Mouse (Mus musculus) CH12.LX (cell line): ENCODE results near the gene Selplg. TPM values are rescaled to one million over a fixed set of nuclear protein-coding genes. Genes with fewer than 3 reads are reported as not detected.

ENCODE experiments used
- DNase-seq: peaks from one replicate; pipeline ENCODE4 v3.0.0-alpha.2; 2013; ENCODE audit errors: extremely low read depth
- H3K27ac ChIP-seq: 2 replicates; pipeline ENCODE4 v1.5.1; 2012; ENCODE audit warnings: low read depth, mild to moderate bottlenecking, control low read depth, moderate library complexity; ENCODE audit not compliant: insufficient read depth
- H3K27me3 ChIP-seq: replicated peaks from 2 replicates; pipeline ENCODE3; 2012; ENCODE audit warnings: inconsistent platforms
- H3K36me3 ChIP-seq, 2 experiments: replicated peaks in 1 of 2; 2 replicates each; pipeline versions ENCODE3 to v1.6.1; 2012; ENCODE audit warnings: inconsistent platforms in 1 of 2, low read length in 1 of 2, mild to moderate bottlenecking in 1 of 2, mixed read lengths in 1 of 2, moderate library complexity in 1 of 2; ENCODE audit not compliant: control insufficient read depth in 1 of 2, insufficient read depth in 1 of 2
- H3K4me1 ChIP-seq, 2 experiments: 2 replicates each; pipeline ENCODE4 v1.6.1; 2012; ENCODE audit warnings: inconsistent platforms in 1 of 2, moderate library complexity in 1 of 2; ENCODE audit not compliant: insufficient read depth in 2 of 2, control insufficient read depth in 1 of 2
- H3K4me2 ChIP-seq: 2 replicates; pipeline ENCODE4 v1.6.1; 2012; ENCODE audit warnings: low read depth, mild to moderate bottlenecking, control low read depth; ENCODE audit not compliant: poor library complexity, insufficient read depth, severe bottlenecking
- H3K4me3 ChIP-seq, 3 experiments: fragments of 150-350 bp in 1 of 3; sonication (generic) in 1 of 3; replicated peaks in 1 of 3; 2 replicates each; pipeline versions ENCODE3 to v1.5.1; 2011 to 2012; ENCODE audit warnings: low read depth in 2 of 3, low read length in 2 of 3, mild to moderate bottlenecking in 2 of 3, moderate library complexity in 2 of 3, control low read depth in 1 of 3, improper control_type of control experiment in 1 of 3, inconsistent platforms in 1 of 3, mixed read lengths in 1 of 3; ENCODE audit not compliant: poor library complexity in 1 of 3
- H3K79me2 ChIP-seq: replicated peaks from 2 replicates; pipeline ENCODE4 v1.6.1; 2012; ENCODE audit warnings: mild to moderate bottlenecking, moderate library complexity; ENCODE audit not compliant: control insufficient read depth, poor library complexity, insufficient read depth, severe bottlenecking; ENCODE audit errors: extremely low read depth
- H3K9ac ChIP-seq: 2 replicates; pipeline ENCODE4 v1.6.1; 2012; ENCODE audit warnings: low read depth, mild to moderate bottlenecking, control low read depth, moderate library complexity; ENCODE audit not compliant: insufficient read depth
- H3K9me3 ChIP-seq: replicated peaks from 2 replicates; pipeline ENCODE3; 2012; ENCODE audit warnings: low read length, inconsistent platforms, mixed read lengths
- BHLHE40 ChIP-seq: IDR thresholded peaks from 2 replicates; pipeline ENCODE4 v1.6.1; 2011; ENCODE audit warnings: mild to moderate bottlenecking, low read depth, low read length, improper control_type of control experiment
- CHD1 ChIP-seq: IDR thresholded peaks from 2 replicates; pipeline ENCODE4 v1.6.1; 2012; ENCODE audit warnings: low read depth, low read length, improper control_type of control experiment, inconsistent platforms
- CTCF ChIP-seq, 2 experiments: IDR thresholded peaks in 1 of 2; conservative IDR thresholded peaks in 1 of 2; 2 replicates each; pipeline ENCODE4 v1.5.1; 2011 to 2012; ENCODE audit warnings: low read depth in 2 of 2, low read length in 2 of 2, improper control_type of control experiment in 1 of 2, inconsistent platforms in 1 of 2, mild to moderate bottlenecking in 1 of 2, moderate library complexity in 1 of 2
- E2F4 ChIP-seq: IDR thresholded peaks from 2 replicates; pipeline ENCODE4 v1.6.1; 2011; ENCODE audit warnings: low read depth, low read length, improper control_type of control experiment; ENCODE audit not compliant: insufficient replicate concordance
- EP300 ChIP-seq: IDR thresholded peaks from 2 replicates; pipeline ENCODE4 v1.6.1; 2011; ENCODE audit warnings: low read length, improper control_type of control experiment
- ETS1 ChIP-seq: conservative IDR thresholded peaks from 2 replicates; pipeline ENCODE4 v1.6.1; 2012; ENCODE audit warnings: low read depth, mild to moderate bottlenecking, inconsistent platforms, low read length, improper control_type of control experiment, moderate library complexity
- GABPA ChIP-seq: IDR thresholded peaks from 2 replicates; pipeline ENCODE4 v1.6.1; 2012; ENCODE audit warnings: low read depth, low read length, improper control_type of control experiment, inconsistent platforms; ENCODE audit not compliant: insufficient replicate concordance
- HCFC1 ChIP-seq: IDR thresholded peaks from 2 replicates; pipeline ENCODE4 v1.6.1; 2012; ENCODE audit warnings: low read depth, mild to moderate bottlenecking, inconsistent platforms, low read length, improper control_type of control experiment
- IRF4 ChIP-seq: IDR thresholded peaks from 2 replicates; pipeline ENCODE4 v1.6.1; 2014; ENCODE audit warnings: low read depth, mild to moderate bottlenecking, inconsistent platforms, low read length, improper control_type of control experiment
- JUN ChIP-seq: IDR thresholded peaks from 2 replicates; pipeline ENCODE4 v1.6.1; 2011; ENCODE audit warnings: low read depth, mild to moderate bottlenecking, low read length, improper control_type of control experiment, moderate library complexity; ENCODE audit not compliant: insufficient read depth
- JUND ChIP-seq: conservative IDR thresholded peaks from 2 replicates; pipeline ENCODE4 v1.6.1; 2011; ENCODE audit warnings: low read depth, low read length, improper control_type of control experiment
- MAFK ChIP-seq: IDR thresholded peaks from 2 replicates; pipeline ENCODE4 v1.6.1; 2011; ENCODE audit warnings: low read length, improper control_type of control experiment; ENCODE audit not compliant: insufficient replicate concordance
- MAX ChIP-seq: IDR thresholded peaks from 2 replicates; pipeline ENCODE4 v1.6.1; 2011; ENCODE audit warnings: low read length, improper control_type of control experiment
- MEF2A ChIP-seq: IDR thresholded peaks from 2 replicates; pipeline ENCODE4 v1.6.1; 2014; ENCODE audit warnings: low read depth, mild to moderate bottlenecking, inconsistent platforms, low read length, improper control_type of control experiment, borderline replicate concordance
- MXI1 ChIP-seq: IDR thresholded peaks from 2 replicates; pipeline ENCODE4 v1.6.1; 2011; ENCODE audit warnings: mild to moderate bottlenecking, low read depth, low read length, improper control_type of control experiment
- MYC ChIP-seq: IDR thresholded peaks from 2 replicates; pipeline ENCODE4 v1.6.1; 2011; ENCODE audit warnings: low read depth, mild to moderate bottlenecking, improper control_type of control experiment, low read length
- NELFE ChIP-seq: IDR thresholded peaks from 2 replicates; pipeline ENCODE4 v1.6.1; 2011; ENCODE audit warnings: low read depth, low read length, improper control_type of control experiment
- NRF1 ChIP-seq: IDR thresholded peaks from 2 replicates; pipeline ENCODE4 v1.6.1; 2014; ENCODE audit warnings: low read depth, mild to moderate bottlenecking, inconsistent platforms, low read length, improper control_type of control experiment, moderate library complexity
- PAX5 ChIP-seq: IDR thresholded peaks from 2 replicates; pipeline ENCODE4 v1.6.1; 2012; ENCODE audit warnings: low read length, inconsistent platforms, mixed read lengths
- POLR2A ChIP-seq: IDR thresholded peaks from 2 replicates; pipeline ENCODE4 v1.6.1; 2011; ENCODE audit warnings: low read depth, mild to moderate bottlenecking, improper control_type of control experiment, low read length
- POLR2AphosphoS2 ChIP-seq: IDR thresholded peaks from 2 replicates; pipeline ENCODE4 v1.6.1; 2011; ENCODE audit warnings: low read depth, low read length, improper control_type of control experiment
- RAD21 ChIP-seq: IDR thresholded peaks from 2 replicates; pipeline ENCODE4 v1.6.1; 2011; ENCODE audit warnings: low read depth, mild to moderate bottlenecking, low read length, improper control_type of control experiment, moderate library complexity
- RCOR1 ChIP-seq: conservative IDR thresholded peaks from 2 replicates; pipeline ENCODE4 v1.6.1; 2012; ENCODE audit warnings: low read depth, mild to moderate bottlenecking, inconsistent platforms, low read length, improper control_type of control experiment
- SIN3A ChIP-seq: IDR thresholded peaks from 2 replicates; pipeline ENCODE4 v1.6.1; 2012; ENCODE audit warnings: low read length, improper control_type of control experiment, inconsistent platforms
- SMC3 ChIP-seq: IDR thresholded peaks from 2 replicates; pipeline ENCODE4 v1.6.1; 2011; ENCODE audit warnings: low read depth, low read length, improper control_type of control experiment
- TBP ChIP-seq: conservative IDR thresholded peaks from 2 replicates; pipeline ENCODE4 v1.6.1; 2011; ENCODE audit warnings: low read depth, low read length, improper control_type of control experiment
- TCF12 ChIP-seq: IDR thresholded peaks from 2 replicates; pipeline ENCODE4 v1.6.1; 2014; ENCODE audit warnings: low read depth, mild to moderate bottlenecking, inconsistent platforms, low read length, improper control_type of control experiment
- USF1 ChIP-seq: IDR thresholded peaks from 2 replicates; pipeline ENCODE4 v1.6.1; 2014; ENCODE audit warnings: low read depth, mild to moderate bottlenecking, inconsistent platforms, low read length, improper control_type of control experiment
- USF2 ChIP-seq: conservative IDR thresholded peaks from 2 replicates; pipeline ENCODE4 v1.6.1; 2011; ENCODE audit warnings: low read depth, low read length, improper control_type of control experiment
- ZKSCAN1 ChIP-seq: IDR thresholded peaks from 2 replicates; pipeline ENCODE4 v1.6.1; 2012; ENCODE audit warnings: low read depth, inconsistent platforms, low read length, improper control_type of control experiment, borderline replicate concordance
- ZMIZ1 ChIP-seq: IDR thresholded peaks from 2 replicates; pipeline ENCODE4 v1.6.1; 2012; ENCODE audit warnings: low read depth, mild to moderate bottlenecking, inconsistent platforms, low read length, improper control_type of control experiment
- ZNF384 ChIP-seq: IDR thresholded peaks from 2 replicates; pipeline ENCODE4 v1.6.1; 2012; ENCODE audit warnings: low read depth, low read length, improper control_type of control experiment, inconsistent platforms
- dilution Hi-C: fragments of 300-500 bp; cut with MboI; formaldehyde crosslinking; loops from 2 replicates; pipeline ENCODE4 v1.14.3; 2020; ENCODE audit warnings: low sequenced_read_pairs; ENCODE audit not compliant: extremely low pct_unique_long_range_greater_than_20kb, extremely low pct_ligation_motif_present
- in situ Hi-C: fragments of 300-500 bp; cut with MboI; formaldehyde crosslinking; loops from 3 replicates; pipeline ENCODE4 v1.14.3; 2019; ENCODE audit warnings: low sequenced_read_pairs, low pct_ligation_motif_present, low pct_unique_long_range_greater_than_20kb, mixed read lengths
- polyA plus RNA-seq: library from polyadenylated mRNA; unstranded; fragments of >175 nt; gene quantifications from 2 replicates; pipeline ENCODE4 v1.2.1, GENCODE M21; 2012; ENCODE audit warnings: low read depth; ENCODE audit not compliant: insufficient read length
- total RNA-seq, 2 experiments: library from RNA; depleted of rRNA; stranded (reverse); fragments of 300-350 nt in 1 of 2; fragments of >200 nt in 1 of 2; gene quantifications; 2 replicates each; pipeline ENCODE4 v1.2.3; 2012 to 2014

Selplg gene
- total and polyA plus RNA-seq, 3 experiments: 29.4 to 58.5 (median 41.6) TPM

GRCm38 (mm10) chr5:113830796-113831195 is 1.6 kb downstream of the Selplg start:
- Histone ChIP-seq H3K27me3 (no peaks in the 10 kb centered on the region), H3K9me3 (peaks cover 7% of the 10 kb centered on the region), H3K4me3 (peak overlapping the region; percentile 50 to 68 (median 54)), H3K4me1 (peaks cover 35 to 79% of the 10 kb centered on the region in 2 experiments), H3K36me3 (peaks cover 3 to 17% of the 10 kb centered on the region in 2 experiments), H3K4me2 (no peak overlapping the region), H3K9ac (no peak overlapping the region), H3K79me2 (no peaks in the 10 kb centered on the region), H3K27ac (peak overlapping the region; percentile 90)
- DNase-seq: no peak
- in situ Hi-C loops (loop anchor here (10.0 kb wide), 1 partner anchor 56 kb away; the partner anchor contains the start of genes Iscu and Sart3), dilution Hi-C loops (no loop called here)
- no peak; the same call in 1 of the 2 replicates for TF ChIP-seq MAX
- TF ChIP-seq MYC: 0 out of 2 replicates have a peak, but pooled peaks have one; percentile 33

DNA sequence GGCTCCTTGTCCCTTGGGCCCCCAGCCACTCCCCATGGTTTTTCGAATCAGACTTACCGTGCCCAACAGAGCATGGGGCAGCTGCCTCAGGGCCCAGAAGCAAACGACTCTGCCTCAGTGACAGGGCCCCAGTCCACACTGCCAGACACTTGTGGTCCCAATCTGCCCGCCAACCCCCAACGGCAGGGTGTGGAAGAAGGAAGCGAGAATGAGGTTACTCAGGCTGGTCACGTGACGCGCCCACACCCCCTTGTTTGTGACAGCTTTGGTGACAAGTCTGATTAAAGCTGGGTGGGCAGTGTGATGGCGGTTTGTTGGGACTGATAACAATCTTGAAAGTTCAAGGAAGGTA is 2.2 kb downstream of the Selplg start:
- Histone ChIP-seq H3K36me3 (peaks cover 6 to 22% of the 10 kb centered on the region in 2 experiments), H3K4me1 (peaks cover 35 to 83% of the 10 kb centered on the region in 2 experiments), H3K4me2 (peak overlapping the region; percentile 55; the same call in 1 of the 2 replicates), H3K9me3 (peaks cover 13% of the 10 kb centered on the region), H3K9ac (peak overlapping the region; percentile 29; the same call in 1 of the 2 replicates), H3K79me2 (no peaks in the 10 kb centered on the region), H3K27ac (peak overlapping the region; percentile 90), H3K4me3 (peak overlapping the region; percentile 30 to 68 (median 53)), H3K27me3 (no peaks in the 10 kb centered on the region)
- in situ Hi-C loops: loop anchor here (10.0 kb wide), 1 partner anchor 55 kb away; the partner anchor contains the start of genes Iscu and Sart3
- dilution Hi-C loops: no loop called here
- DNase-seq: peak; percentile 97
- no peak for TF ChIP-seq CHD1
- TF ChIP-seq ZKSCAN1: no peak
- no peak for TF ChIP-seq JUN
- TF ChIP-seq MAX: peak; percentile 90
- peak; percentile 91 for TF ChIP-seq IRF4
- TF ChIP-seq BHLHE40: peak; percentile 98
- peak; percentile 85 for TF ChIP-seq SIN3A
- TF ChIP-seq MAFK: 0 out of 2 replicates have a peak, but pooled peaks have one; percentile 11
- 0 out of 2 replicates have a peak, but pooled peaks have one; percentile 20 for TF ChIP-seq ZMIZ1
- peak; percentile 82 for TF ChIP-seq MEF2A
- no peak for TF ChIP-seq MYC
- TF ChIP-seq CTCF (conservative IDR thresholded peaks at IDR 0.05 in 1 of 2, IDR thresholded peaks at IDR 0.05 in 1 of 2; ENCODE audit: low read depth in 2 of 2, low read length in 2 of 2): no peak
- peak; percentile 61; the same call in 1 of the 2 replicates for TF ChIP-seq NELFE
- peak; percentile 72 for TF ChIP-seq EP300
- peak; percentile 74 for TF ChIP-seq POLR2A
- TF ChIP-seq GABPA: no peak
- TF ChIP-seq HCFC1: peak; percentile 41
- TF ChIP-seq ZNF384: no peak
- no peak; the same call in 1 of the 2 replicates for TF ChIP-seq TBP
- TF ChIP-seq USF1: peak; percentile 97
- TF ChIP-seq RCOR1: peak; percentile 81; the same call in 1 of the 2 replicates
- 0 out of 2 replicates have a peak, but pooled peaks have one; percentile 19 for TF ChIP-seq NRF1
- no peak for TF ChIP-seq JUND
- TF ChIP-seq RAD21: no peak; the same call in 1 of the 2 replicates
- 0 out of 2 replicates have a peak, but pooled peaks have one; percentile 2 for TF ChIP-seq E2F4
- TF ChIP-seq MXI1: peak; percentile 90
- TF ChIP-seq TCF12: peak; percentile 91
- TF ChIP-seq USF2: peak; percentile 96
- peak; percentile 93 for TF ChIP-seq ETS1
- no peak for TF ChIP-seq PAX5
- no peak for TF ChIP-seq POLR2AphosphoS2
- no peak; the same call in 1 of the 2 replicates for TF ChIP-seq SMC3
